Mouse (Mus musculus) C2C12 (cell line): ENCODE results near the gene Dnmt1. TPM values are rescaled to one million over a fixed set of nuclear protein-coding genes. Genes with fewer than 3 reads are reported as not detected.

Experiments used
- H3K27me3 ChIP-seq: one replicate; pipeline ENCODE4 v1.6.1; 2011; ENCODE audit not compliant: control insufficient read depth, insufficient read depth, insufficient read length
- H3K36me3 ChIP-seq: one replicate; pipeline ENCODE4 v1.6.1; 2011; ENCODE audit not compliant: control insufficient read depth, insufficient read depth
- H3K4me3 ChIP-seq: one replicate; pipeline ENCODE4 v1.5.1; 2011; ENCODE audit warnings: mild to moderate bottlenecking, control low read depth; ENCODE audit not compliant: poor library complexity, insufficient read depth, severe bottlenecking
- H3K79me2 ChIP-seq: one replicate; pipeline ENCODE4 v1.6.1; 2011; ENCODE audit not compliant: control insufficient read depth, insufficient read depth
- H3K79me3 ChIP-seq: one replicate; pipeline ENCODE4 v1.6.1; 2011; ENCODE audit warnings: low read depth, control low read depth
- H3ac ChIP-seq: one replicate; pipeline ENCODE3; 2011; ENCODE audit warnings: low read depth; ENCODE audit not compliant: control insufficient read depth, insufficient read length
- CEBPB ChIP-seq: IDR thresholded peaks from one replicate; pipeline ENCODE4 v1.6.1; 2011; ENCODE audit warnings: low read depth, mild to moderate bottlenecking, control low read depth, moderate library complexity
- CTCF ChIP-seq: IDR thresholded peaks from one replicate; pipeline ENCODE4 v1.5.1; 2011; ENCODE audit not compliant: control insufficient read depth, insufficient read depth, insufficient read length
- FOSL1 ChIP-seq: IDR thresholded peaks from one replicate; pipeline ENCODE4 v1.8.0; 2011; ENCODE audit warnings: mild to moderate bottlenecking, low read length; ENCODE audit not compliant: poor library complexity, insufficient read depth, severe bottlenecking
- MAX ChIP-seq: IDR thresholded peaks from one replicate; pipeline ENCODE4 v1.6.1; 2011; ENCODE audit warnings: mild to moderate bottlenecking, control low read depth
- MYOD1 ChIP-seq: IDR thresholded peaks from one replicate; pipeline ENCODE4 v1.6.1; 2011; ENCODE audit warnings: low read depth; ENCODE audit not compliant: control insufficient read depth, insufficient read length
- MYOG ChIP-seq: IDR thresholded peaks from one replicate; pipeline ENCODE4 v1.6.1; 2011; ENCODE audit not compliant: control insufficient read depth, insufficient read length; ENCODE audit errors: extremely low read depth
- USF1 ChIP-seq: IDR thresholded peaks from one replicate; pipeline ENCODE4 v1.6.1; 2011; ENCODE audit warnings: low read depth, mild to moderate bottlenecking, control low read depth, moderate library complexity
- polyA plus RNA-seq: library from polyadenylated mRNA; unstranded; fragments of >200 nt; fragmentation: generic; extraction: Trizol; gene quantifications from one replicate; pipeline ENCODE4 v1.2.1, GENCODE M21; 2012; ENCODE audit warnings: missing spikeins

Dnmt1 gene
- polyA plus RNA-seq, 1 experiment, result 69.7 TPM

GRCm38 (mm10) chr9:20872991-20873390 is 86.7 kb downstream of the Dnmt1 start:
- no peak overlapping the region for H3ac ChIP-seq
- H3K79me3 ChIP-seq, result no peaks in the 10 kb centered on the region
- H3K27me3 ChIP-seq, result no peaks in the 10 kb centered on the region
- TF ChIP-seq MYOG (no peak), MAX (no peak), CTCF (no peak), MYOD1 (no peak)
- no peaks in the 10 kb centered on the region for H3K79me2 ChIP-seq
- no peaks in the 10 kb centered on the region for H3K36me3 ChIP-seq
- H3K4me3 ChIP-seq, result no peak overlapping the region

DNA sequence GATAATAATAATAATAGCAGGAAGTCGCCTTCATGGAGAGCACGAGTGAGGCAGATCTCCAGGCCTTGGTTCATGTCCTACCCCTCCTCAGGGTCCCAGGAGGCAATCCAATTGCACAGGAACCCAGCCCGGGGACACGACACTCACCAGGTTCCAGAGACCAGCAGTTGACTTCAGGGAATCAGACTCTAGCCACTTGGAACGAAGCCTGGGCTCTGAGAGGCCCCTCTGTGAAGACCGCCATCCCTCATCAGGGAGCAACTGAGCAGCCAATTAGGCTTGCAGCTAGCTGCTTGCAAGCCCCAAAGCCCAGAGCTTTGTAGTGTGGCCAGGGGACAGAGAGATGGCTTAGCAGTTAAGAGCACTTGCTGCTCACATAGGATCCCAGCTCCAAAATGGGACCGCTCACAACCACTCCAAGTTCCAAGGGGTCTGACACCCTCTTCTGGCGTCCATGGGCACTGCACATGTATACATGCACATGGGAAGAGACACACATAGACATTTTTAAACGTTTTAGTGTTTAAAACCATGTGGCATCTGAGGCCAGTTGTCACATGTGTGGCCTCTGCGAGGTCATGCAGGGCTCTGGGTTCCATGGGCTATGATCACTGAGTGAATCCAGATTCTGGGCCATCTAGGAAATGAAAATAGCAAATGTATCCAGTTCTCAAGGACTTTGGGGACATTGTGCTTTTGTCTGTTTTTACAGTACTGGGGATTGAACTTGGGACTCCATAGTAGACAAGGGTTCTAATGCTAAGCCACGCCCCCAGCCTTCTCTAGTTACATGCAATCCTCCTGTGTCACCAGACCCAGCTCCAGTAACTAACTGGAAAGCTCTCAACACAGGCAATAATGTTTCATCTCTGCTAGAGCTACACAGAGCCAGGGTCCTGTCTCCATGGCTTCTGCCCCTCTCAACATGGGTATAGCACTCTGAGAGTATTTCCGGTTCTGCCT is 89.2 kb downstream of the Dnmt1 start:
- Histone ChIP-seq H3K36me3 (no peaks in the 10 kb centered on the region), H3K4me3 (no peak overlapping the region), H3ac (no peak overlapping the region), H3K27me3 (no peaks in the 10 kb centered on the region), H3K79me3 (no peaks in the 10 kb centered on the region), H3K79me2 (no peaks in the 10 kb centered on the region)
- TF ChIP-seq USF1 (no peak), CEBPB (no peak), MYOG (no peak), MAX (no peak), FOSL1 (no peak), MYOD1 (no peak), CTCF (no peak)

- Histone ChIP-seq H3K79me2 (no peaks in the 10 kb centered on the region), H3ac (no peak overlapping the region), H3K4me3 (peak overlapping the region; percentile 34), H3K36me3 (no peaks in the 10 kb centered on the region), H3K27me3 (no peaks in the 10 kb centered on the region), H3K79me3 (no peaks in the 10 kb centered on the region)
- TF ChIP-seq USF1 (no peak), CEBPB (no peak), MYOD1 (no peak), MYOG (no peak), CTCF (no peak), MAX (no peak), FOSL1 (no peak)
Measured at GRCm38 (mm10) chr9:20869246-20869645, 90.4 kb downstream of the Dnmt1 start.

- TF ChIP-seq USF1 (peak; percentile 75), MYOD1 (no peak), CTCF (no peak)
- Histone ChIP-seq H3K36me3 (no peaks in the 10 kb centered on the region), H3K4me3 (peak within 1 kb of the TSS; percentile 34), H3K27me3 (no peaks in the 10 kb centered on the region), H3ac (peak within 1 kb of the TSS; percentile 81), H3K79me3 (no peaks in the 10 kb centered on the region), H3K79me2 (no peaks in the 10 kb centered on the region)
Measured at GRCm38 (mm10) chr9:20868448-20869001, 91.2 kb downstream of the Dnmt1 start, which contains the start of gene A230050P20Rik. A230050P20Rik (plus strand) TSS chr9:20868642.

DNA sequence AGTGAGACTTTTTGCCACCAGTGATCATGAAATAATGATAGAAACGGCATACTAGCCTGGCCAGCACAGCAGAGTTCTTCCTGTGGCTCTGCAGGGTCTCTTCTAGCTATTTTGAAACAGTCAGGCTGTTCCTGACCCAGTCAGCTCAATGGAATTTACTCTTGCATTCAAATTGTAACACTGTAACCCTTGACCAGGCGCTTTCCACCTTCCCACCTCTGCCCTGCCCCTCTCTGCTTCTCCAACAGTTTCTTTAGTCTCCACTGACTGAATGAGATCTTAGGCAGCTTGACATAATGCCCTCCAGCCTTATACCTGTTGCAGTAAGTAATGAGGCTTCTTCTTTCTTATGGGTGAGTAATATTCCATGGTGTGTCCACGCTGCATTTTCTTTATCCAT is 92.8 kb downstream of the Dnmt1 start:
- H3K27me3 ChIP-seq, result no peaks in the 10 kb centered on the region
- no peaks in the 10 kb centered on the region for H3K79me2 ChIP-seq
- no peak overlapping the region for H3ac ChIP-seq
- no peaks in the 10 kb centered on the region for H3K36me3 ChIP-seq
- H3K4me3 ChIP-seq, result no peak overlapping the region
- TF ChIP-seq MAX, result no peak
- TF ChIP-seq FOSL1, result no peak
- no peaks in the 10 kb centered on the region for H3K79me3 ChIP-seq

GRCm38 (mm10) chr9:20862225-20862624 is 97.5 kb downstream of the Dnmt1 start:
- H3ac ChIP-seq, result no peak overlapping the region
- peaks cover 3% of the 10 kb centered on the region for H3K27me3 ChIP-seq
- H3K36me3 ChIP-seq, result no peaks in the 10 kb centered on the region
- H3K79me2 ChIP-seq, result no peaks in the 10 kb centered on the region
- no peak overlapping the region for H3K4me3 ChIP-seq
- no peak for TF ChIP-seq FOSL1
- no peak for TF ChIP-seq MYOG
- H3K79me3 ChIP-seq, result no peaks in the 10 kb centered on the region
